Mouse (Mus musculus) embryonic fibroblast, embryonic 13.5 days (primary cell): ENCODE measurements around the gene Psapl1.

Source experiments
- CTCF ChIP-seq: IDR thresholded peaks from 2 replicates; pipeline ENCODE4 v1.5.1; 2011; ENCODE audit warnings: mild to moderate bottlenecking, control low read depth, low read length, moderate library complexity, borderline replicate concordance; ENCODE audit not compliant: insufficient read depth
- POLR2A ChIP-seq: IDR thresholded peaks from 2 replicates; pipeline ENCODE4 v1.6.1; 2011; ENCODE audit warnings: low read depth, mild to moderate bottlenecking, control low read depth, low read length, moderate library complexity

GRCm38 (mm10) chr5:36191876-36192275, 11.9 kb upstream of the Psapl1 start:
- TF ChIP-seq CTCF (peak; percentile 41; the same call in 1 of the 2 replicates), POLR2A (no peak)
